Mouse (Mus musculus): ENCODE data around the gene Cep55.

The Cep55 gene

DNA sequence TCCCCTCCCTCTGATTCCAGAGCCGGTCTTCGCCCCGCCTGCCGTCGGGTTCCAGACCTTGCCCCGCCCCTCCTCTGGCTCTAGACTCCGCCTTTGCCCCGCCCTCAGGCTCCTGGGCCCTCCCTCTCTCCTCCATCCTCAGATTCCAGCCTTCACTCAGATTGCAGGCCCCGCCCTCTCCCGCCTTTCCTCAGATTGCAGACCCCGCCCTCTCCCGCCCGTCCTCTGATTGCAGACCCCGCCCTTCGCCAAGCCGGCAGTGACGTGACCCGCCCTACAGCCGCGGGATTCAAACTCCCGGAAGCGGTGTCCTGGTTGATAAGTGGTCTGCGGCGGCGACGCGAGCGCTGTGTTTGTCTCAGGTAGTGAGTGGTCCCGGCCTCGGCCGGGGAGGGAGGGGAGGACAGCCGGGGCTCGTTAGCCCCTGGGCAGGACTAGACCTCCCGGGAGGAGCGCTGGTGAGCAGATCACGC is at the start of gene Cep55:
Gene Cep55, plus strand, starts transcription at position 292 of the 473 bp plus-strand sequence.
- Histone ChIP-seq H3K36me3 (ENCODE audit: insufficient read depth, low read length) (peaks cover 28% of the 10 kb centered on the region), H3K4me1 (replicated peaks; ENCODE audit: low read depth, low read length) (peaks cover 64% of the 10 kb centered on the region), H3K27me3 (ENCODE audit: insufficient read depth, low read length) (no peaks in the 10 kb centered on the region), H3K4me3 (replicated peaks; ENCODE audit: low read length) (peak within 1 kb of the TSS; percentile 92), H3K9me3 (ENCODE audit: low read length) (no peaks in the 10 kb centered on the region)
- no peak for TF ChIP-seq NANOG (IDR thresholded peaks at IDR 0.05; ENCODE audit: borderline replicate concordance, low read length)
- no peak for TF ChIP-seq CTCF (conservative IDR thresholded peaks at IDR 0.05; ENCODE audit: low read length)
- TF ChIP-seq POU5F1 (IDR thresholded peaks at IDR 0.05; ENCODE audit: borderline replicate concordance, low read length) = no peak

DNA sequence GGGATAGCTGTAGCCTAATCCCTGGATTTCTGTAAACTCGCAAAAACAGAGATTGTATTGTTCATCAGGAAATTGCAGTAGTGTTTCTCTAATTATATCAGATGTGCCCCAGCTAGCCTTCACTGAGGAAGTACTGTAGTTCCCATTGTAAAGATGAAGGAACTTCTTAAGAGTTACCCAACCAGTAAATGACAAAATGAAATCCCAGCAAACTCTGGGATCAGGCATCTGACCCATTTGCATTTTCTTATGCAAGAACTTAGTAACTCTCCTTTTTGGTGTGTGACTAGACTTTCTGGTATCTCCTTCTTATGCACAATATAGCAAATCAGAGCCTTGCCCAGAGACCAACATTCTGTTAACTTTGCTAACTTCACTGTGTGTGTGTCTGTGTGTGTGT is 43.4 kb upstream of the Cep55 start:
- no peaks in the 10 kb centered on the region for H3K9me3 ChIP-seq (ENCODE audit: low read length)
- H3K36me3 ChIP-seq (ENCODE audit: insufficient read depth, low read length) = no peaks in the 10 kb centered on the region
- peaks cover 20% of the 10 kb centered on the region for H3K4me1 ChIP-seq (replicated peaks; ENCODE audit: low read depth, low read length)
- TF ChIP-seq CTCF (conservative IDR thresholded peaks at IDR 0.05; ENCODE audit: low read length) (no peak), POU5F1 (IDR thresholded peaks at IDR 0.05; ENCODE audit: borderline replicate concordance, low read length) (no peak), NANOG (IDR thresholded peaks at IDR 0.05; ENCODE audit: borderline replicate concordance, low read length) (no peak)
- H3K4me3 ChIP-seq (replicated peaks; ENCODE audit: low read length) = no peak overlapping the region
- no peaks in the 10 kb centered on the region for H3K27me3 ChIP-seq (ENCODE audit: insufficient read depth, low read length)

DNA sequence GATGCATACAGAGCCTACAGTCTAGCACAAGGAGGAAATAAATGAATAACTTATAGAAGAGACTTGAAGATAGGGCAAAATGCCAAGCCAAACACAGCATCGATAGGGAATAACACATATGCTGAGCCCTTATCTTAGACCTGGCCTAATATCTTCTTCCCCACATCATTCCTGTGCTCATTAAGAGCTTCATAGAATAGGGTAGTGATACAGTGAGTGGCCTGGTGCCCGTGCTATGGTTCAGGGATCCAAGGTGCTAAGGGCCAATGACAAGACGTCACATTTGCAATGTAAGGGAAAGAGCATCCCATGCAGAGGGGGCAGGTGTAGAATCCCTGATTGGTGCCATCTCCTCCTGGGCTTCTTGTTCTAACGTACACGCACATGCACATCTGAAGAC is 40.4 kb upstream of the Cep55 start:
- H3K4me1 ChIP-seq (replicated peaks; ENCODE audit: low read depth, low read length) = peaks cover 26% of the 10 kb centered on the region

DNA sequence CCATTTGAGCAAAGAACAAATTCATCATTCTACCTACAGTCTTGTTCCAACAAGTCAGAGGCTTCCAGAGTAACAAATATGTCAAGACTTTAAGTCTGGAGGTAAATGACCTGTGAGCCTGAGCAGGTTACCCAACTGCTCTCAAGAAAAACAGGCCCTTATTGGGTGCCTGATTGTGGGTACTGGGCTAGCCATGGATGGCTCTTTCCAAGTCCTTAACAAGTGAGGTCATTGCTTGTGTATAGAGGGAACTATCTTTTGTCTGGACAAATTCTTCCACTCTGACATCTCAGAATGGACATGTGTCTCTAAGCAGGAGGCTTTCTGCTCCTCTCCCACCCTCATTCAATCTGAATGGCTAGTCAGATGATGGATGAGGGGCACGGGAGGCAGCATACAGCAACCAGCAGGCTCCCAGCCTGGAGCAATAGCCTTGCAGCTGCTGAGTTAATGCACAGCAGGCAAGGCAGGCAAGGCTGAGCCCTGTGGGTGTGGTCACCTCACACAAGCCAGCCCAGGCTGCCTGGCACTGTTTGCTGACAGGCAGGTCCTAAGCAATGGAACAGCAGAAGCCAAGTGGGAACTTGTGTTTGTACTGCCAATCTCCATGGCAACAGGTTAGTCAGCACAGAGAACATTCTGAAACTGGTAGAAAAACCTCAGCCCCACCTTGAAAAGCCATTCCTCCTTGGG is 39.5 kb upstream of the Cep55 start:
- Histone ChIP-seq H3K4me3 (replicated peaks; ENCODE audit: low read length) (no peak overlapping the region), H3K4me1 (replicated peaks; ENCODE audit: low read depth, low read length) (peaks cover 26% of the 10 kb centered on the region), H3K9me3 (ENCODE audit: low read length) (no peaks in the 10 kb centered on the region), H3K36me3 (ENCODE audit: insufficient read depth, low read length) (no peaks in the 10 kb centered on the region), H3K27me3 (ENCODE audit: insufficient read depth, low read length) (no peaks in the 10 kb centered on the region)
- no peak for TF ChIP-seq NANOG (IDR thresholded peaks at IDR 0.05; ENCODE audit: borderline replicate concordance, low read length)
- no peak for TF ChIP-seq CTCF (conservative IDR thresholded peaks at IDR 0.05; ENCODE audit: low read length)
- no peak for TF ChIP-seq POU5F1 (IDR thresholded peaks at IDR 0.05; ENCODE audit: borderline replicate concordance, low read length)

More for the DNA sequence above, 40.4 kb upstream of the Cep55 start:
- TF ChIP-seq CTCF (conservative IDR thresholded peaks at IDR 0.05; ENCODE audit: low read length) (no peak), POU5F1 (IDR thresholded peaks at IDR 0.05; ENCODE audit: borderline replicate concordance, low read length) (no peak), NANOG (IDR thresholded peaks at IDR 0.05; ENCODE audit: borderline replicate concordance, low read length) (no peak)
- H3K4me3 ChIP-seq (replicated peaks; ENCODE audit: low read length) = no peak overlapping the region
- H3K9me3 ChIP-seq (ENCODE audit: low read length) = no peaks in the 10 kb centered on the region
- H3K36me3 ChIP-seq (ENCODE audit: insufficient read depth, low read length) = no peaks in the 10 kb centered on the region
- H3K27me3 ChIP-seq (ENCODE audit: insufficient read depth, low read length) = no peaks in the 10 kb centered on the region

DNA sequence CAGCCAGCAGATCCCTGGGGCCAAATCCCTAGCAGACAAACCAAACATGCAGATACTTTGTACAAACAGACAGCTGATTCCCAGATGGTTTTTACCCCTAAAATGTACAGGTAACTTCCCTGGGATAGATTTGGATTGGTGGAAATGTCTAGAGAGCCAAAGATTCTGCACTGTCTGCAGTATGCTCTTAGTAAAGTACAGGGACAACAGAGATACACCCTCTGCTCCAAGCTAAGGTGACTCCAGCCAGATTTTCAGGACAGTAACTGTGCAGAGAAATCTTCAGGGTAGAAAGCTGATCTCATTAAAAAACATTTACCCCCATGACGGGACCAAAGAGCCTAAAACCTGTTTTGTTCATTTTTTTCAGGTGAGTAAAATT is 38.9 kb upstream of the Cep55 start:
- Histone ChIP-seq H3K36me3 (ENCODE audit: insufficient read depth, low read length) (no peaks in the 10 kb centered on the region), H3K27me3 (ENCODE audit: insufficient read depth, low read length) (no peaks in the 10 kb centered on the region), H3K4me1 (replicated peaks; ENCODE audit: low read depth, low read length) (peaks cover 26% of the 10 kb centered on the region), H3K9me3 (ENCODE audit: low read length) (no peaks in the 10 kb centered on the region), H3K4me3 (replicated peaks; ENCODE audit: low read length) (no peak overlapping the region)
- TF ChIP-seq POU5F1 (IDR thresholded peaks at IDR 0.05; ENCODE audit: borderline replicate concordance, low read length) (no peak), NANOG (IDR thresholded peaks at IDR 0.05; ENCODE audit: borderline replicate concordance, low read length) (no peak), CTCF (conservative IDR thresholded peaks at IDR 0.05; ENCODE audit: low read length) (no peak)

DNA sequence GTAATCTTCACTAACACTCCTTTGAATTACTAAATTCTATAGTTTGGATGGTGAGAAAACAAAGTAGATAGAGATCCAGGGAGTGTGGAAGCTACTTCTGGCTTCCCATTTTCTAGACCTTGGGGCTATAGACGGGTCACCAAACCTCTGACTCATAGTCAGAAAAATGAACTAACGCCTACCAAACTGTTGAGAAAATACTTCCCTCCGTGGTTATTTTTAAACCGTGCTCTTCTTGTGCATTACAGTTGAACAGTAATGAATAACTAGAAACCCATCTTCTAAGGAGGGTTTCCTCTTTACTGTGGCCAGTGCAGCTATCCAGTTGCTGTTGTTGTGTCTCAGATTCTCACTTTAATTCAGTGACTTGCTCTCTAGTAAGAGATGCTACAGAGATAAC is 32.1 kb upstream of the Cep55 start:
- no peaks in the 10 kb centered on the region for H3K9me3 ChIP-seq (ENCODE audit: low read length)
- H3K27me3 ChIP-seq (ENCODE audit: insufficient read depth, low read length) = no peaks in the 10 kb centered on the region
- TF ChIP-seq POU5F1 (IDR thresholded peaks at IDR 0.05; ENCODE audit: borderline replicate concordance, low read length) (no peak), NANOG (IDR thresholded peaks at IDR 0.05; ENCODE audit: borderline replicate concordance, low read length) (no peak), CTCF (conservative IDR thresholded peaks at IDR 0.05; ENCODE audit: low read length) (no peak)
- peaks cover 45% of the 10 kb centered on the region for H3K4me1 ChIP-seq (replicated peaks; ENCODE audit: low read depth, low read length)
- H3K4me3 ChIP-seq (replicated peaks; ENCODE audit: low read length) = no peak overlapping the region
- 0 out of 2 replicates have a peak, but pooled peaks cover 4% of the 10 kb centered on the region for H3K36me3 ChIP-seq (ENCODE audit: insufficient read depth, low read length)

DNA sequence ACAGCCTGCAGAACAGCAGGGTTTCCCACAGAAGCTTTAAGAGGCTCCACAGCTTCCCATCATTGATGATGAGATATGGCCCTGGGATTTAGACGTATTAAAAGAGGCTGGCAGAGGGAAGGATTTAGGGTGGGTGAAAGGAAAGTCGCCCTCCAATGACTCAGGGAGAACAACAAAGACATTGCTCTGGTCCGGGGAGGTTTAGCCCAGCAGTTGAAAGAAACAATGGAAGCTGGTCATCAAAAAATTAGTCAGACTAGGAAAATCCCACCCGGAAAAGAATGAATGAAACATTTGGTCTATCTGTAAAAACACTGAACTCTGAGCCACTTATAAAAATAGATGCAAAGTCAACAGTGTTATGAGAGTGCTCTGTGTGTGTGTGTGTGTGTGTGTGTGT is 31.2 kb upstream of the Cep55 start:
- H3K36me3 ChIP-seq (ENCODE audit: insufficient read depth, low read length) = 0 out of 2 replicates have a peak, but pooled peaks cover 4% of the 10 kb centered on the region
- H3K27me3 ChIP-seq (ENCODE audit: insufficient read depth, low read length) = no peaks in the 10 kb centered on the region
- H3K9me3 ChIP-seq (ENCODE audit: low read length) = no peaks in the 10 kb centered on the region
- peaks cover 54% of the 10 kb centered on the region for H3K4me1 ChIP-seq (replicated peaks; ENCODE audit: low read depth, low read length)
- no peak overlapping the region for H3K4me3 ChIP-seq (replicated peaks; ENCODE audit: low read length)
- no peak for TF ChIP-seq NANOG (IDR thresholded peaks at IDR 0.05; ENCODE audit: borderline replicate concordance, low read length)
- no peak for TF ChIP-seq CTCF (conservative IDR thresholded peaks at IDR 0.05; ENCODE audit: low read length)
- no peak for TF ChIP-seq POU5F1 (IDR thresholded peaks at IDR 0.05; ENCODE audit: borderline replicate concordance, low read length)

DNA sequence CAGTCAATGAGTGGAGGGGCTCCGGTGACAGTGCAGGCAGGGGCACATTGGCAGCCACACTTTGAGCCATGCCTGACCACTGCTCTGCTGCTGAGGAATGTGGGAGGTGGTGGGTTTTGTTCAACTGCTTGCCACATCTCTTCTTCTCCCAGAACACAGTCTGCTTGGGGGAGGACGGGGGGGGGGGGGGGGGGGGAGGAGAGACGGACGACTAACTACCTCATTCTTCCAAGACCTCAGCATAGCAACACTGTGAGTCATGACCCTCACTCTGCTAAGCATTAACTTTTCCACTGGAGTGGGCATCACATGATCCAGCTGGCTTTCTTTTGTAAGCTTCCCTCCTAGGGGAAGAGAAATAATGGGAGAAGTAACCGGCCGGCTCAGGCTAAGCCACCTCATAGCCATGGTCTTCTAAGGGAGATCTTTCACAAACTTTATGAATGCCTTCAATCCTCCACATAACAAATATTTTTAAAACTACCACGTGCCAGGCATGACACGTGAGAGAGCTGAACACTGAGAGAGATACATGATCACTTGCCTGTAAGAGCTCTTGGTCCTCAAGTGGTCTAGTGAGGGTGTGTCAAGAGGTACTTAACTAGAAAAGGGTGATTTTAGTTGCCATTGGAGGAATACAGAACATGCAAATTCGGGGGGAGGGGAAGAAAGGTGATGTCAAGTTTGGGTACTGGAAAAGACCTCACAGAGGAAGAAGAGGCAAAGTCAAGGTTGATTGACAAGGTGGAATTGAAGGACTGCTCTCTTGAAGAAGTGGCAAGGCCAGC is 29.4 kb upstream of the Cep55 start:
- H3K9me3 ChIP-seq (ENCODE audit: low read length) = no peaks in the 10 kb centered on the region
- TF ChIP-seq POU5F1 (IDR thresholded peaks at IDR 0.05; ENCODE audit: borderline replicate concordance, low read length) (no peak; the same call in 1 of the 2 replicates), NANOG (IDR thresholded peaks at IDR 0.05; ENCODE audit: borderline replicate concordance, low read length) (no peak), CTCF (conservative IDR thresholded peaks at IDR 0.05; ENCODE audit: low read length) (no peak)
- 0 out of 2 replicates have a peak, but pooled peaks cover 4% of the 10 kb centered on the region for H3K36me3 ChIP-seq (ENCODE audit: insufficient read depth, low read length)
- H3K27me3 ChIP-seq (ENCODE audit: insufficient read depth, low read length) = no peaks in the 10 kb centered on the region
- H3K4me1 ChIP-seq (replicated peaks; ENCODE audit: low read depth, low read length) = peaks cover 59% of the 10 kb centered on the region
- no peak overlapping the region for H3K4me3 ChIP-seq (replicated peaks; ENCODE audit: low read length)
